ENCODE assay signal across 17 mouse cellular contexts in genomic region chr9:10412075-10412474, GRCm38 (mm10).
"Had no signal": no experiment of that assay in that cellular context is flagged by ENCODE, and none has a peak within 500 bp of the region (broad histone marks: within the 10 kb centered on the region; RNA-seq: fewer than 3 reads in every experiment).

No protein-coding gene starts in this region.

- H3K36me3 ChIP-seq: neural tube, embryonic 12.5 days; neural tube, embryonic 13.5 days; neural tube, embryonic 15.5 days; stomach, embryonic 15.5 days had no signal

- H3K9ac ChIP-seq: neural tube, embryonic 12.5 days; neural tube, embryonic 13.5 days; neural tube, embryonic 15.5 days; stomach, embryonic 15.5 days had no signal

- H3K4me3 ChIP-seq: neural tube, embryonic 12.5 days; neural tube, embryonic 13.5 days; neural tube, embryonic 15.5 days; stomach, embryonic 15.5 days had no signal

- H3K4me1 ChIP-seq: neural tube, embryonic 12.5 days; neural tube, embryonic 13.5 days; neural tube, embryonic 15.5 days; stomach, embryonic 15.5 days had no signal

- H3K27ac ChIP-seq: neural tube, embryonic 12.5 days; neural tube, embryonic 13.5 days; neural tube, embryonic 15.5 days; stomach, embryonic 15.5 days; stomach, postnatal 0 days had no signal

- H3K4me2 ChIP-seq: neural tube, embryonic 12.5 days; neural tube, embryonic 13.5 days; neural tube, embryonic 15.5 days; stomach, embryonic 15.5 days had no signal

- DNase-seq: retina, postnatal 1 day; right cerebral cortex, adult 18-20 months; right cerebral cortex, postnatal 14 days; right cerebral cortex, postnatal 25 days; right cerebral cortex, postnatal 4 days; spleen, adult 18-20 months; thymus, adult 18-20 months; thymus, adult 2 months; thymus, postnatal 14 days; thymus, postnatal 25 days; thymus, postnatal 36 days; thymus, postnatal 4 days had no signal

- H3K9me3 ChIP-seq: neural tube, embryonic 12.5 days; neural tube, embryonic 13.5 days; neural tube, embryonic 15.5 days; stomach, embryonic 15.5 days had no signal

- H3K27me3 ChIP-seq: neural tube, embryonic 12.5 days; neural tube, embryonic 13.5 days; neural tube, embryonic 15.5 days; stomach, embryonic 15.5 days had no signal
